Mouse (Mus musculus) liver, embryonic 14.5 days (tissue): ENCODE measurements around the gene Rnf167.

Source experiments
- CTCF ChIP-seq: IDR thresholded peaks from 2 replicates; pipeline ENCODE4 v1.5.1; 2016; ENCODE audit warnings: antibody characterized with exemption, low read depth, control low read depth
- EP300 ChIP-seq: IDR thresholded peaks from 2 replicates; pipeline ENCODE4 v1.6.1; 2016; ENCODE audit warnings: antibody characterized with exemption, low read depth

DNA sequence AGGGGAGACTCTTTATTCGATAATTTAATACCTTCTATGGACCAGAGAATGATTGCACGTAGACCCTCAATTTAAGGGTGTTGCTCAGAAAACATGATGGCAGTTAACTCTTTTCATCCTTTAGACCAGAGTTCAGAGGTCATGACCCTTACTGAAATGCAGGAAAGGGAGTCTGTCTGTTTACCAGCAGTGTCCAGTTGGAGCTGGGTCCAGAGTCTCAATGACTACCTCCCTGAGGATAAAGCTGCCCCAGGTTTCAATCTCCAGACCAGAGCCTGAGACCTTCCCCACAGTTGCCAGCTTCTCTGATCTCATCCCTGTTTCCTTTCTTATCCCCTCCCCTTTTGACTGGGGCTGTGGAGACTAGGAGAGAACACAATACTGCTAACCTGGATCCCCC, 31.5 kb downstream of the Rnf167 start:
- TF ChIP-seq EP300 = no peak
- no peak for TF ChIP-seq CTCF
